In the genomic region with DNA sequence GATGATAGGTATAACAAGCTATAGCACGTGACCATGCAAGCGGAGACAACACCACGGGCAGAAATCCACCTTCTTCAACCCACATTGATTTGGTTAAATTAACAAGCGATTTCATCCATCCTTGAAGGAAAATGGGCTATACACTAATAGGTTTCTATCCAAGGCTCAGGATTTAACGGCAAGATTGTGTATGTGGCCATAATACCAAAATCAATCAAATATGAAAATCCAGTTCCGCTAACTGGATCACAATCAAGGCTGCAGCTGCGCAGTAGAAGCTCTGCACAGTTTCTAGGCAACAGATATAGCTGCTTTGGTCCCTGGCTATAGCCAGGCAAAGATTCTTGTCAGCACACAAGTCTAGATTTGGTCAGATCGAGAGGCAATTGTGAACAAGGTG, we compare ENCODE assay signal across 19 mouse cellular contexts. TPM values are rescaled to one million over a fixed set of nuclear protein-coding genes. Genes with fewer than 3 reads are reported as not detected.
"Had no signal": no experiment of that assay in that cellular context is flagged by ENCODE, and none has a peak within 500 bp of the region (broad histone marks: within the 10 kb centered on the region; RNA-seq: fewer than 3 reads in every experiment).

A gene (plus strand): TSS at position 301 of the 400 bp plus-strand sequence.

- DNase-seq: liver, postnatal 0 days; lung, adult 2 months; lung, postnatal 14 days; lung, postnatal 36 days; right cerebral cortex, postnatal 14 days; thymus, adult 2 months; thymus, postnatal 25 days; thymus, postnatal 4 days had no signal

- H3K27ac ChIP-seq: lung, embryonic 15.5 days; macrophage; midbrain, embryonic 13.5 days; midbrain, embryonic 15.5 days; neural tube, embryonic 12.5 days; stomach, embryonic 15.5 days; stomach, postnatal 0 days had no signal

- H3K4me3 ChIP-seq: lung, embryonic 15.5 days; megakaryocyte, embryonic 14.5 days; midbrain, embryonic 13.5 days; midbrain, embryonic 15.5 days; neural tube, embryonic 12.5 days; stomach, embryonic 15.5 days had no signal

RNA-seq across cellular contexts. Expression of the gene that starts here (rescaled TPM):
- total RNA-seq: midbrain, postnatal 0 days; monocyte, adult 5-6 weeks; neutrophil, adult 5-6 weeks had no signal
